Mouse (Mus musculus) midbrain, embryonic 11.5 days (tissue): ENCODE measurements around the gene Nfkbib. TPM values are rescaled to one million over a fixed set of nuclear protein-coding genes. Genes with fewer than 3 reads are reported as not detected.

Source experiments
- ATAC-seq: fragments of 200-750 bp; cut with Nextera tagmentation; 2 replicates; pipeline ENCODE4 v1.8.0; 2017; ENCODE audit warnings: moderate TSS enrichment, moderate library complexity; ENCODE audit not compliant: low FRiP score
- DNase-seq: peaks from one replicate; pipeline ENCODE4 v3.0.0; 2015; ENCODE audit warnings: low spot score; ENCODE audit errors: missing footprints
- H3K27ac ChIP-seq: fragments of 300-500 bp; sonication (generic); 2 replicates; pipeline ENCODE4 v1.5.1; 2014; ENCODE audit warnings: low read depth, low read length
- H3K27me3 ChIP-seq: fragments of 300-500 bp; sonication (generic); 2 replicates; pipeline ENCODE4 v1.6.1; 2014; ENCODE audit warnings: mild to moderate bottlenecking, low read length, moderate library complexity, mixed read lengths; ENCODE audit not compliant: control insufficient read depth, insufficient read depth
- H3K36me3 ChIP-seq: fragments of 300-500 bp; sonication (generic); 2 replicates; pipeline ENCODE4 v1.6.1; 2014; ENCODE audit warnings: mild to moderate bottlenecking, low read length, moderate library complexity, mixed read lengths; ENCODE audit not compliant: control insufficient read depth, insufficient read depth
- H3K4me1 ChIP-seq: fragments of 300-500 bp; sonication (generic); 2 replicates; pipeline ENCODE4 v1.6.1; 2014; ENCODE audit warnings: low read length; ENCODE audit not compliant: control insufficient read depth, insufficient read depth
- H3K4me2 ChIP-seq: fragments of 300-500 bp; sonication (generic); 2 replicates; pipeline ENCODE4 v1.6.1; 2014; ENCODE audit warnings: mild to moderate bottlenecking, moderate library complexity
- H3K4me3 ChIP-seq: fragments of 300-500 bp; sonication (generic); 2 replicates; pipeline ENCODE4 v1.5.1; 2014; ENCODE audit warnings: low read depth, low read length
- H3K9ac ChIP-seq: fragments of 300-500 bp; sonication (generic); 2 replicates; pipeline ENCODE4 v1.6.1; 2014; ENCODE audit warnings: low read length
- H3K9me3 ChIP-seq: fragments of 300-500 bp; sonication (generic); 2 replicates; pipeline ENCODE4 v1.6.1; 2016; ENCODE audit warnings: low read length; ENCODE audit not compliant: control insufficient read depth
- WGBS: fragments of 180-500 bp; shearing (Covaris S2); extraction: QIAGEN DNeasy Blood & Tissue Kit; methylation state at CpG from one replicate; pipeline ENCODE4 v1.1.7; 2014; 5-methylcytosine and 5-hydroxymethylcytosine counted together
- polyA plus RNA-seq: library from polyadenylated mRNA; unstranded; fragments of >200 nt; fragmentation: Nextera tagmentation; extraction: Ambion mirVana; gene quantifications from 2 replicates; pipeline ENCODE4 v1.2.1, GENCODE M21; 2014

Nfkbib gene
- polyA plus RNA-seq: 39.0 and 43.9 TPM in 2 replicates

- H3K4me1 ChIP-seq: peaks cover 15% of the 10 kb centered on the region
- H3K4me2 ChIP-seq: peak within 1 kb of the TSS; percentile 65
- H3K9ac ChIP-seq: peak within 1 kb of the TSS; percentile 66
- no peak within 1 kb of the TSS for H3K27ac ChIP-seq
- H3K4me3 ChIP-seq: peak within 1 kb of the TSS; percentile 78
- no peak for DNase-seq
- WGBS: 63% methylated on average over 7 of the region's 7 CpGs
- no peaks in the 10 kb centered on the region for H3K27me3 ChIP-seq
- ATAC-seq: no peak
- no peaks in the 10 kb centered on the region for H3K36me3 ChIP-seq
- no peaks in the 10 kb centered on the region for H3K9me3 ChIP-seq
Measured at GRCm38 (mm10) chr7:28767462-28767965, at the start of gene Nfkbib. Gene Nfkbib (minus strand): TSS chr7:28767512.

- no peaks in the 10 kb centered on the region for H3K27me3 ChIP-seq
- H3K4me1 ChIP-seq: peaks cover 48% of the 10 kb centered on the region
- no peaks in the 10 kb centered on the region for H3K9me3 ChIP-seq
- no peak overlapping the region for H3K4me2 ChIP-seq
- H3K9ac ChIP-seq: no peak overlapping the region
- no peak overlapping the region for H3K27ac ChIP-seq
- DNase-seq (no peak), ATAC-seq (no peak)
- no peak overlapping the region for H3K4me3 ChIP-seq
- peaks cover 76% of the 10 kb centered on the region for H3K36me3 ChIP-seq
- WGBS: 93% methylated on average over 10 of the region's 10 CpGs
Measured at GRCm38 (mm10) chr7:28816920-28817319, 49.6 kb upstream of the Nfkbib start.

GRCm38 (mm10) chr7:28816201-28816600, 48.9 kb upstream of the Nfkbib start:
- H3K9me3 ChIP-seq: no peaks in the 10 kb centered on the region
- no peak overlapping the region for H3K4me3 ChIP-seq
- peaks cover 71% of the 10 kb centered on the region for H3K36me3 ChIP-seq
- H3K27me3 ChIP-seq: no peaks in the 10 kb centered on the region
- H3K9ac ChIP-seq: no peak overlapping the region
- H3K27ac ChIP-seq: no peak overlapping the region
- H3K4me2 ChIP-seq: no peak overlapping the region
- H3K4me1 ChIP-seq: peaks cover 46% of the 10 kb centered on the region
- 87% methylated on average over 9 of the region's 9 CpGs for WGBS
- DNase-seq (no peak), ATAC-seq (no peak)

- no peak overlapping the region for H3K4me2 ChIP-seq
- WGBS: 89% methylated on average over 9 of the region's 9 CpGs
- no peaks in the 10 kb centered on the region for H3K9me3 ChIP-seq
- peaks cover 38% of the 10 kb centered on the region for H3K4me1 ChIP-seq
- no peak for ATAC-seq
- peak; percentile 85 for DNase-seq
- peaks cover 61% of the 10 kb centered on the region for H3K36me3 ChIP-seq
- no peak overlapping the region for H3K4me3 ChIP-seq
- no peaks in the 10 kb centered on the region for H3K27me3 ChIP-seq
- no peak overlapping the region for H3K27ac ChIP-seq
- H3K9ac ChIP-seq: no peak overlapping the region
Measured at GRCm38 (mm10) chr7:28815230-28815629, 47.9 kb upstream of the Nfkbib start.

- peak; percentile 84 for DNase-seq
- no peak for ATAC-seq
- Histone ChIP-seq H3K27ac (no peak overlapping the region), H3K9me3 (no peaks in the 10 kb centered on the region), H3K9ac (no peak overlapping the region), H3K4me1 (peaks cover 31% of the 10 kb centered on the region), H3K4me2 (no peak overlapping the region), H3K27me3 (no peaks in the 10 kb centered on the region), H3K4me3 (no peak overlapping the region), H3K36me3 (peaks cover 53% of the 10 kb centered on the region)
- WGBS: 90% methylated on average over 5 of the region's 5 CpGs
Measured at GRCm38 (mm10) chr7:28814306-28815034, 47.2 kb upstream of the Nfkbib start.

- Histone ChIP-seq H3K27me3 (no peaks in the 10 kb centered on the region), H3K9me3 (no peaks in the 10 kb centered on the region), H3K36me3 (peaks cover 46% of the 10 kb centered on the region), H3K4me1 (peaks cover 27% of the 10 kb centered on the region), H3K27ac (no peak overlapping the region), H3K4me2 (peak overlapping the region; percentile 97), H3K4me3 (peak overlapping the region; percentile 87), H3K9ac (peak overlapping the region; percentile 95; the same call in 1 of the 2 replicates)
- WGBS: 88% methylated on average over 5 of the region's 5 CpGs
- ATAC-seq: no peak
- peak; percentile 88 for DNase-seq
Measured at GRCm38 (mm10) chr7:28812949-28813348, 45.6 kb upstream of the Nfkbib start.

- ATAC-seq (no peak), DNase-seq (peak; percentile 87)
- H3K27me3 ChIP-seq: no peaks in the 10 kb centered on the region
- peaks cover 30% of the 10 kb centered on the region for H3K4me1 ChIP-seq
- H3K9me3 ChIP-seq: no peaks in the 10 kb centered on the region
- 79% methylated on average over 4 of the region's 4 CpGs for WGBS
- no peak overlapping the region for H3K27ac ChIP-seq
- peak overlapping the region; percentile 97 for H3K4me2 ChIP-seq
- H3K4me3 ChIP-seq: peak overlapping the region; percentile 87
- peaks cover 40% of the 10 kb centered on the region for H3K36me3 ChIP-seq
- H3K9ac ChIP-seq: peak overlapping the region; percentile 95
Measured at GRCm38 (mm10) chr7:28812436-28812835, 45.1 kb upstream of the Nfkbib start.

GRCm38 (mm10) chr7:28811640-28812275, 44.4 kb upstream of the Nfkbib start:
- peaks cover 28% of the 10 kb centered on the region for H3K4me1 ChIP-seq
- peak overlapping the region; percentile 95 for H3K9ac ChIP-seq
- peaks cover 34% of the 10 kb centered on the region for H3K36me3 ChIP-seq
- WGBS: 16% methylated on average over 7 of the region's 7 CpGs
- ATAC-seq: no peak
- no peaks in the 10 kb centered on the region for H3K27me3 ChIP-seq
- peak overlapping the region; percentile 87 for H3K4me3 ChIP-seq
- peak; percentile 86 for DNase-seq
- no peaks in the 10 kb centered on the region for H3K9me3 ChIP-seq
- peak overlapping the region; percentile 35; the same call in 1 of the 2 replicates for H3K27ac ChIP-seq
- H3K4me2 ChIP-seq: peak overlapping the region; percentile 97

- WGBS: under 1% methylated on average over 40 of the region's 40 CpGs
- H3K9me3 ChIP-seq: no peaks in the 10 kb centered on the region
- H3K27me3 ChIP-seq: no peaks in the 10 kb centered on the region
Measured at GRCm38 (mm10) chr7:28811228-28811627, 43.9 kb upstream of the Nfkbib start.

More at GRCm38 (mm10) chr7:28811228-28811627, 43.9 kb upstream of the Nfkbib start:
- H3K27ac ChIP-seq: peak overlapping the region; percentile 95
- DNase-seq: peak; percentile 99
- peak; percentile 17 for ATAC-seq
- H3K4me2 ChIP-seq: peak overlapping the region; percentile 97
- peak overlapping the region; percentile 87 for H3K4me3 ChIP-seq
- peaks cover 32% of the 10 kb centered on the region for H3K36me3 ChIP-seq
- H3K4me1 ChIP-seq: peaks cover 27% of the 10 kb centered on the region
- peak overlapping the region; percentile 95 for H3K9ac ChIP-seq
